Comparison of ENCODE assay signal across 8 mouse cellular contexts in genomic region chr10:94514506-94515178, GRCm38 (mm10).
DNase-seq lines count a peak whose midpoint lies in the region; ATAC-seq lines count a peak whose summit lies in the region.

No protein-coding gene starts in this region.

- H3K27ac ChIP-seq in hindbrain, embryonic 16.5 days (ENCODE audit: low read depth, low read length), result peak overlapping the region; percentile 81

- H3K27me3 ChIP-seq in hindbrain, embryonic 16.5 days (replicated peaks; ENCODE audit: control insufficient read depth, insufficient read depth, low read length), result no peaks in the 10 kb centered on the region; the same call in 1 of the 2 replicates

- under 1% methylated on average over 48 of the region's 71 CpGs for WGBS in hindbrain, embryonic 16.5 days

- H3K4me1 ChIP-seq in hindbrain, embryonic 16.5 days (ENCODE audit: control insufficient read depth, insufficient read depth, low read depth, low read length), result peaks cover 20% of the 10 kb centered on the region

- H3K4me3 ChIP-seq in hindbrain, embryonic 16.5 days (ENCODE audit: low read length), result peak overlapping the region; percentile 91

- peak overlapping the region; percentile 84 for H3K4me2 ChIP-seq in hindbrain, embryonic 16.5 days (ENCODE audit: low read length)

- H3K36me3 ChIP-seq in hindbrain, embryonic 16.5 days (ENCODE audit: control insufficient read depth, insufficient read depth, low read length), result no peaks in the 10 kb centered on the region

- no peaks in the 10 kb centered on the region for H3K9me3 ChIP-seq in hindbrain, embryonic 16.5 days (ENCODE audit: control insufficient read depth, low read length)

- DNase-seq in R1 (ENCODE audit: low read depth, low spot score), result peak; percentile 66
- peak; percentile 48 to 60 for DNase-seq in cerebellum, postnatal 14 days
- peak; percentile 56 to 69 for DNase-seq in gastrocnemius, adult 8-10 months (ENCODE audit: low spot score in 2 of 2)
- peak; percentile 50 to 71 for DNase-seq in left cerebral cortex, adult 18-20 months (ENCODE audit: low spot score in 2 of 2)
- peak; percentile 83 to 89 for DNase-seq in lung, postnatal 4 days
- peak; percentile 59 for DNase-seq in right cerebral cortex, postnatal 14 days
- peak; percentile 70 to 79 for DNase-seq in urinary bladder, postnatal 36 days (ENCODE audit: low spot score in 2 of 2)

- H3K9ac ChIP-seq in hindbrain, embryonic 16.5 days (ENCODE audit: low read depth, low read length), result peak overlapping the region; percentile 84

- ATAC-seq in hindbrain, embryonic 16.5 days, result peak; percentile 84

Comparison
In these comparisons a context has a peak if more than half of its experiments do, and no peak if none do; other contexts are left out.
1. Peak in every context shown above with its lines: DNase-seq, ATAC-seq, H3K4me3 ChIP-seq and H3K27ac ChIP-seq.